Mouse (Mus musculus) limb, embryonic 14.5 days (tissue): Measurements from ENCODE around the gene Rapgef4. TPM values are rescaled to one million over a fixed set of nuclear protein-coding genes. Genes with fewer than 3 reads are reported as not detected.

Experiments
- ATAC-seq: fragments of 200-750 bp; cut with Nextera tagmentation; 2 replicates; pipeline ENCODE4 v1.8.0; 2017; ENCODE audit warnings: low read depth, moderate number of reproducible peaks, moderate TSS enrichment; ENCODE audit not compliant: low FRiP score
- DNase-seq: peaks from one replicate; pipeline ENCODE4 v3.0.0-alpha.2; 2015; ENCODE audit warnings: low spot score
- H3K27ac ChIP-seq: fragments of 300-500 bp; sonication (generic); replicated peaks from 2 replicates; pipeline ENCODE4 v1.5.1; 2014; ENCODE audit warnings: low read depth, mild to moderate bottlenecking, low read length, moderate library complexity, mixed read lengths
- H3K27me3 ChIP-seq: fragments of 300-500 bp; sonication (generic); 2 replicates; pipeline ENCODE4 v1.6.1; 2014; ENCODE audit warnings: low read length, mixed read lengths; ENCODE audit not compliant: control insufficient read depth, insufficient read depth
- H3K36me3 ChIP-seq: fragments of 300-500 bp; sonication (generic); 2 replicates; pipeline ENCODE4 v1.6.1; 2014; ENCODE audit warnings: mild to moderate bottlenecking, low read length, moderate library complexity, mixed read lengths; ENCODE audit not compliant: control insufficient read depth, insufficient read depth
- H3K4me1 ChIP-seq: fragments of 300-500 bp; sonication (generic); 2 replicates; pipeline ENCODE4 v1.6.1; 2014; ENCODE audit warnings: antibody characterized with exemption, low read length, mixed read lengths; ENCODE audit not compliant: control insufficient read depth, insufficient read depth
- H3K4me2 ChIP-seq: fragments of 300-500 bp; sonication (generic); replicated peaks from 2 replicates; pipeline ENCODE4 v1.6.1; 2014; ENCODE audit warnings: low read depth, mild to moderate bottlenecking, low read length, moderate library complexity; ENCODE audit not compliant: severe bottlenecking
- H3K4me3 ChIP-seq: fragments of 300-500 bp; sonication (generic); replicated peaks from 2 replicates; pipeline ENCODE4 v1.5.1; 2014; ENCODE audit warnings: low read length
- H3K9ac ChIP-seq: fragments of 300-500 bp; sonication (generic); 2 replicates; pipeline ENCODE4 v1.6.1; 2014; ENCODE audit warnings: mild to moderate bottlenecking, low read depth, low read length, moderate library complexity; ENCODE audit not compliant: severe bottlenecking
- H3K9me3 ChIP-seq: fragments of 300-500 bp; sonication (generic); 2 replicates; pipeline ENCODE4 v1.6.1; 2016; ENCODE audit warnings: low read length; ENCODE audit not compliant: control insufficient read depth
- POLR2A ChIP-seq: fragments of 200-500 bp; IDR thresholded peaks from 2 replicates; pipeline ENCODE4 v1.8.0; 2012; ENCODE audit warnings: inconsistent platforms, mild to moderate bottlenecking, moderate library complexity, borderline replicate concordance; ENCODE audit not compliant: insufficient read depth, insufficient read length; ENCODE audit errors: extremely low read depth
- WGBS: fragments of 180-500 bp; shearing (Covaris S2); extraction: QIAGEN DNeasy Blood & Tissue Kit; methylation state at CpG from one replicate; pipeline ENCODE4 v1.1.7; 2014; 5-methylcytosine and 5-hydroxymethylcytosine counted together
- polyA plus RNA-seq, 2 experiments: library from polyadenylated mRNA; depleted of rRNA in 1 of 2; stranded (reverse) in 1 of 2; unstranded in 1 of 2; fragments of >200 nt; fragmentation: Nextera tagmentation in 1 of 2; extraction: Ambion mirVana in 1 of 2; gene quantifications; 2 replicates each; pipeline versions ENCODE4 v1.2.1 to v1.2.3; 2012 to 2014

Gene Rapgef4
- polyA plus RNA-seq, 2 experiments: 2.2 to 2.3 TPM

GRCm38 (mm10) chr2:72239456-72239855 lies 258.4 kb downstream of the Rapgef4 start:
- Histone ChIP-seq H3K4me2 (no peak overlapping the region), H3K4me3 (no peak overlapping the region), H3K36me3 (no peaks in the 10 kb centered on the region), H3K9ac (no peak overlapping the region), H3K27me3 (no peaks in the 10 kb centered on the region), H3K27ac (peak overlapping the region; percentile 39; the same call in 1 of the 2 replicates), H3K9me3 (no peaks in the 10 kb centered on the region), H3K4me1 (peaks cover 51% of the 10 kb centered on the region)
- TF ChIP-seq POLR2A: no peak
- no peak for DNase-seq
- no peak for ATAC-seq
- 57% methylated on average over 8 of the region's 8 CpGs for WGBS

DNA sequence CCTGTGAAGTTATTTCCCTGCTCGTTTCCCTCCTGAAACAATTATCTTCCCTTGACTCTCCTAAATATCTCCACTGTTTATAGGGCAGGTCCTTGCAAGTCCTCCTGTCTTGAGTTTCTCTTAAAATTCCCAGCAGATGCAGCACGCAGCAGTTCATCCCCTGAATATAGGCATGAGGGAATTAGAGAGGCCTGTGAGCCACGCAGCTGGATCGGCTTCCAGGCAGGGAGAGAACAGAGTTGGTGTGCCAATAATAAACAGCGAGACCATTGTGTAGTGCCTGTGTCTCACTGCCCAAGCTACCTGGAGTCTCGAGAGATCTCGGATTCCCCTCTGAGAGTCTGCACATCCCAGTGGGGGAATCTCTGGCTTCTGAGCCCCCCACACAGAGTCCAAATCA lies 259.0 kb downstream of the Rapgef4 start:
- Histone ChIP-seq H3K4me3 (no peak overlapping the region), H3K9me3 (no peaks in the 10 kb centered on the region), H3K4me2 (no peak overlapping the region), H3K36me3 (no peaks in the 10 kb centered on the region), H3K9ac (no peak overlapping the region), H3K27me3 (no peaks in the 10 kb centered on the region), H3K4me1 (peaks cover 51% of the 10 kb centered on the region), H3K27ac (peak overlapping the region; percentile 3; the same call in 1 of the 2 replicates)
- DNase-seq (no peak), ATAC-seq (peak; percentile 67)
- TF ChIP-seq POLR2A: no peak
- 15% methylated on average over 7 of the region's 7 CpGs for WGBS

- no peak overlapping the region for H3K4me2 ChIP-seq
- ATAC-seq (no peak), DNase-seq (no peak)
- H3K27me3 ChIP-seq: no peaks in the 10 kb centered on the region
- WGBS: 77% methylated on average over 7 of the region's 7 CpGs
- no peaks in the 10 kb centered on the region for H3K9me3 ChIP-seq
- no peak overlapping the region for H3K9ac ChIP-seq
- no peak for TF ChIP-seq POLR2A
- H3K36me3 ChIP-seq: no peaks in the 10 kb centered on the region
- H3K4me3 ChIP-seq: no peak overlapping the region
- H3K27ac ChIP-seq: 0 out of 2 replicates have a peak overlapping the region, but pooled peaks have one; percentile 3
- peaks cover 46% of the 10 kb centered on the region for H3K4me1 ChIP-seq
Measured at GRCm38 (mm10) chr2:72240691-72241090, 259.7 kb downstream of the Rapgef4 start.

DNA sequence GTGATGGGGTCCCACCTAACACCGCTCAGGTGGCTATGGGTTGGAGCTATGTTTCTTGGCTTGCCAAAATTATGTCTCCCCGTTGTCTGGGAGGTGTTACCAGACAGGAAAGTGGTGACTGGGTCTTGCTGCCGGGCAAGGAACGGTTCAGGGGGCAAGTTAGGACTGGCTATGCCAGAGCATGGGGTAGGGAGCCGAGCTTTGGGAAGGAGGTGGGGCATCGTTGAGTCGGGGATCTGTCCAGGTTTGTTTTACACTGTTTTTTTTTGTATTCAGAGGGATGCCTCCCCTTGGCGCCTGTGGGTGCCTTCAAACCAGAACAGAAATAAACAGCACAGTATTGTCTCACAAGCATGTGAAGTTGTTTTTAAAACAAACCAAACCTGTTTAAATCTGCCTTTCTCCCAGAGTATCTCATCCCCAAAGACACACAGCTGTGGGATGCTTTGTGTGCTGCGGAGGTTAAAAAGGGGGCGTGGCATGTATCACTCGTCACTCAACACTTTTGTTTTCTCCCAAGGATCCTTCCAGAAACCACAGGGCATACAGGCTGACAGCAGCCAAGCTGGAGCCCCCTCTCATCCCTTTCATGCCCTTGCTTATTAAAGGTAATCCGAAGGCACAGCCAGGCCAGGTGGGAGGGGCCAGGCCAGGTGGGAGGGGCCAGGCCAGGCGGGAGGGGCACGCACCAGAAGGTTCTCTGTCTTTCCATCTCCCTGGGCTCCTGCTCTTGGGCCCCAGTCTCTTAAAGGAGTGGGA lies 260.9 kb downstream of the Rapgef4 start:
- no peak overlapping the region for H3K9ac ChIP-seq
- WGBS: 38% methylated on average over 14 of the region's 14 CpGs
- H3K27me3 ChIP-seq: no peaks in the 10 kb centered on the region
- H3K4me1 ChIP-seq: peaks cover 41% of the 10 kb centered on the region
- DNase-seq (no peak), ATAC-seq (no peak)
- no peaks in the 10 kb centered on the region for H3K9me3 ChIP-seq
- 0 out of 2 replicates have a peak overlapping the region, but pooled peaks have one; percentile 8 for H3K27ac ChIP-seq
- peak overlapping the region; percentile 23; the same call in 1 of the 2 replicates for H3K4me2 ChIP-seq
- 0 out of 2 replicates have a peak overlapping the region, but pooled peaks have one; percentile 8 for H3K4me3 ChIP-seq
- H3K36me3 ChIP-seq: no peaks in the 10 kb centered on the region
- no peak for TF ChIP-seq POLR2A

DNA sequence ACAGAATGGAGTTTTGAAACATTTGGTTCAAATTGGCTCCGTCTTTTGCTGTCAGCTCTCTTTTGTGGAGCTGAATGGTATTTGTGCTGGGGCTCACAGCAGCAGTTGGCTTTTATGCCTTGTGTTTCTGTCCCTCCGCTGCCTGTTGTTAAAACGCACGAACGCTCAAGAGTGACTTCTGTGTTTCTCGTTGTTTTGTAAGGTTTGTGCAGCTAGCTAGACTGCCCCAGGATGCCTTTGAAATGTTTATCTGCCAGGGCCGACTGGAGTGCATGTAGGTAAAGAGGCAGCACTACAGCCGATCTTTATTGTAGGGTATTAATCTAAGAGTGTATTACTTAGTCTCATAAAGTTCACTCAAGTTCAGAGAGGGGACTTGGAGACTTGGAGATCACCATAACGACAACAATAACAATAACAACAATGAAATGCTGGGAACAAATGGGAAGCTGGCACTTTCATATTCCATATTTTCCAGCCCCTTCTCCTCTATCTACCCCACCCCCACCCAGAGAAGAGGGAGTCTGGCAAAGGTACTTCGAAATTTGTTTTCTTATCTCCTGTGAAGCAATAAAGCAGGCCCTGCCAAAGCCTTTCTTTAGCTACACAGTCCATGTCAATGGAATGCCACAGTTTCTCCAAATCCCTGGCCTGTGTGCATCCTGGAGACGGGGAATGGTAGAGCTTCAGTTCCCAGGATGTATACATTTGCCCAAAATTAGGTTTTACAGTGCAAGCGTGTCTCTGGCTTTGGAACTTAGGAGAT lies 262.1 kb downstream of the Rapgef4 start:
- DNase-seq (no peak), ATAC-seq (no peak)
- H3K4me1 ChIP-seq: peaks cover 41% of the 10 kb centered on the region
- H3K9me3 ChIP-seq: no peaks in the 10 kb centered on the region
- no peaks in the 10 kb centered on the region for H3K36me3 ChIP-seq
- WGBS: 42% methylated on average over 12 of the region's 12 CpGs
- H3K9ac ChIP-seq: no peak overlapping the region
- TF ChIP-seq POLR2A: no peak
- no peaks in the 10 kb centered on the region for H3K27me3 ChIP-seq
- H3K27ac ChIP-seq: 0 out of 2 replicates have a peak overlapping the region, but pooled peaks have one; percentile 48
- H3K4me3 ChIP-seq: no peak overlapping the region
- H3K4me2 ChIP-seq: no peak overlapping the region
